Mouse (Mus musculus): ENCODE measurements around the gene Ugt1a6a.
"Not testable (repeated sequence)": the region's sequence is repeated elsewhere in the genome, so short reads cannot be mapped to it uniquely, and the experiment has no call there.

GRCm38 (mm10) chr1:88125827-88126360, 8.7 kb upstream of the Ugt1a6a start:
- TF ChIP-seq POLR2A (IDR thresholded peaks at IDR 0.05; ENCODE audit: low read depth, low read length) = not testable (repeated sequence)
- TF ChIP-seq CTCF (conservative IDR thresholded peaks at IDR 0.05; ENCODE audit: insufficient read depth, insufficient read length, low read depth, low read length) = peak; percentile 28; the same call in 1 of the 2 replicates

All from kidney, adult 2 months (tissue).